14 mouse cellular contexts compared by ENCODE assay signal in the genomic region with DNA sequence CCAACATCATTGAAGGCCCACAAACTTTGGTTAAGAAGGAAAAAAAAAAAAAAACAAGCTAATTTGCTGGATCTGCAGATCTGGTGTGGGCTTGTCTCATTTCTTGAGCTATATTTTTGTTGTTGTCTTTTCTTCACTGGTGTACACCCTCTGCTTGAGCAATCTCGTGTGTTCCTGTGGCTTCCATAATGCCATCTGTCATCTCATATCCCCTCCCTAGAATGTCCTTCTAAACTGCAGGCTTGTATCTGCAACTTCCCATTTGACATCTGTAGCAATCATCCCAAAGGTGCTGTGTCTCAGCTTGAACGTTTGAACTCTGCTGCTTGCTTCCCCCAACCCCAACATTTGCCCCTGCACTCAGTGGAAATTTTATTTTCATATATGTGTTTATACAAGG.
"Had no signal": no experiment of that assay in that cellular context is flagged by ENCODE, and none has a peak within 500 bp of the region (broad histone marks: within the 10 kb centered on the region; RNA-seq: fewer than 3 reads in every experiment).

No protein-coding gene starts in this region.

- DNase-seq: lung, adult 18-20 months; lung, embryonic 14.5 days; lung, postnatal 10 days; lung, postnatal 4 days; midbrain, embryonic 14.5 days; retina, postnatal 1 day; right cerebral cortex, adult 18-20 months; right cerebral cortex, postnatal 25 days; right cerebral cortex, postnatal 4 days; spleen, adult 18-20 months; thymus, adult 18-20 months; thymus, postnatal 14 days; thymus, postnatal 36 days had no signal

- ATAC-seq: midbrain, embryonic 16.5 days had no signal
